Mouse (Mus musculus) kidney, postnatal 0 days (tissue): ENCODE measurements around the gene Pcsk1. TPM values are rescaled to one million over a fixed set of nuclear protein-coding genes. Genes with fewer than 3 reads are reported as not detected.

Experiments
- ATAC-seq: fragments of 200-750 bp; cut with Nextera tagmentation; replicated peaks from 2 replicates; pipeline ENCODE4 v1.8.0; 2017; ENCODE audit warnings: low read depth, moderate number of reproducible peaks, moderate TSS enrichment, moderate library complexity; ENCODE audit not compliant: low FRiP score
- DNase-seq: peaks from one replicate; pipeline ENCODE4 v3.0.0-alpha.2; 2016; ENCODE audit warnings: low spot score
- H3K27ac ChIP-seq: fragments of 300-500 bp; sonication (generic); 2 replicates; pipeline ENCODE4 v1.5.1; 2014; ENCODE audit warnings: mild to moderate bottlenecking
- H3K27me3 ChIP-seq: fragments of 300-500 bp; sonication (generic); 2 replicates; pipeline ENCODE4 v1.6.1; 2014; ENCODE audit warnings: low read length, mixed read lengths; ENCODE audit not compliant: insufficient read depth
- H3K36me3 ChIP-seq: fragments of 300-500 bp; sonication (generic); 2 replicates; pipeline ENCODE4 v1.6.1; 2014; ENCODE audit warnings: low read length, mixed read lengths; ENCODE audit not compliant: insufficient read depth
- H3K4me1 ChIP-seq: fragments of 300-500 bp; sonication (generic); replicated peaks from 2 replicates; pipeline ENCODE4 v1.6.1; 2014; ENCODE audit warnings: antibody characterized with exemption, low read length, mixed read lengths; ENCODE audit not compliant: insufficient read depth
- H3K4me2 ChIP-seq: fragments of 300-500 bp; sonication (generic); 2 replicates; pipeline ENCODE4 v1.6.1; 2014; ENCODE audit warnings: mild to moderate bottlenecking, low read length, moderate library complexity, mixed read lengths
- H3K4me3 ChIP-seq: fragments of 300-500 bp; sonication (generic); replicated peaks from 2 replicates; pipeline ENCODE4 v1.5.1; 2014; ENCODE audit warnings: low read depth, low read length
- H3K9ac ChIP-seq: fragments of 300-500 bp; sonication (generic); 2 replicates; pipeline ENCODE4 v1.6.1; 2014; ENCODE audit warnings: low read depth, low read length
- H3K9me3 ChIP-seq: fragments of 300-500 bp; sonication (generic); replicated peaks from 2 replicates; pipeline ENCODE4 v1.6.1; 2016; ENCODE audit warnings: low read length, inconsistent platforms, mixed read lengths
- CTCF ChIP-seq: IDR thresholded peaks from 2 replicates; pipeline ENCODE4 v1.5.1; 2016; ENCODE audit warnings: antibody characterized with exemption, low read depth, mild to moderate bottlenecking, moderate library complexity
- WGBS: fragments of 180-500 bp; shearing (Covaris S2); extraction: QIAGEN DNeasy Blood & Tissue Kit; methylation state at CpG from one replicate; pipeline ENCODE4 v1.1.7; 2014; 5-methylcytosine and 5-hydroxymethylcytosine counted together
- polyA plus RNA-seq: library from polyadenylated mRNA; unstranded; fragments of >200 nt; fragmentation: Nextera tagmentation; extraction: Ambion mirVana; gene quantifications from 2 replicates; pipeline ENCODE4 v1.2.1, GENCODE M21; 2015

The Pcsk1 gene
- polyA plus RNA-seq, 1 experiment from 2014 or later, result not detected

- no peaks in the 10 kb centered on the region for H3K36me3 ChIP-seq
- H3K27ac ChIP-seq, result no peak overlapping the region
- DNase-seq (no peak), ATAC-seq (no peak)
- no peak overlapping the region for H3K9ac ChIP-seq
- no peak for TF ChIP-seq CTCF
- H3K4me2 ChIP-seq, result no peak overlapping the region
- no peaks in the 10 kb centered on the region for H3K4me1 ChIP-seq
- H3K4me3 ChIP-seq, result no peak overlapping the region
- peaks cover under 1% of the 10 kb centered on the region; the same call in 1 of the 2 replicates for H3K27me3 ChIP-seq
- no peaks in the 10 kb centered on the region for H3K9me3 ChIP-seq
Measured at GRCm38 (mm10) chr13:75095487-75095886, 5.9 kb downstream of the Pcsk1 start.

DNA sequence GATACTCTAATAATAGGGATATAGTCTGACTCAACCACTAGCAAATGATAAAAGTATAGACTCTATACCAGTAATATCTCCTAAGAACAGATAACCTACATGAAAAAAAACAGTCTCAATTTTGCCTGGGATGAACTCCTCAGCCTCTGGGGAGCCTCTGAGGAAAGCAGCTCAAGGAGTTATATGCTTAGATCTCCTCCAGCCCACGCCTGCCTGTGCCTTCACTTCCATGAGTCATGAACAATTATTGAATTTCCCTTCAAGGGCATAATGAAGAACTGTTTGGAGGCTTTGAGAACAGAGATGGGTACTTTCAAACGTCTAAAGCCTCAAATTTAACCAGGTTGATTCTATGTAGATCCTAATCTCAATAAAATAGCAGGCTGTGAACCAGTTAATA is 23.5 kb downstream of the Pcsk1 start:
- Histone ChIP-seq H3K4me1 (no peaks in the 10 kb centered on the region), H3K27ac (no peak overlapping the region), H3K4me2 (no peak overlapping the region), H3K27me3 (no peaks in the 10 kb centered on the region), H3K36me3 (no peaks in the 10 kb centered on the region), H3K4me3 (no peak overlapping the region), H3K9me3 (no peaks in the 10 kb centered on the region), H3K9ac (no peak overlapping the region)
- TF ChIP-seq CTCF, result no peak
- 49% methylated on average over 2 of the region's 2 CpGs for WGBS
- no peak for ATAC-seq
- no peak for DNase-seq

DNA sequence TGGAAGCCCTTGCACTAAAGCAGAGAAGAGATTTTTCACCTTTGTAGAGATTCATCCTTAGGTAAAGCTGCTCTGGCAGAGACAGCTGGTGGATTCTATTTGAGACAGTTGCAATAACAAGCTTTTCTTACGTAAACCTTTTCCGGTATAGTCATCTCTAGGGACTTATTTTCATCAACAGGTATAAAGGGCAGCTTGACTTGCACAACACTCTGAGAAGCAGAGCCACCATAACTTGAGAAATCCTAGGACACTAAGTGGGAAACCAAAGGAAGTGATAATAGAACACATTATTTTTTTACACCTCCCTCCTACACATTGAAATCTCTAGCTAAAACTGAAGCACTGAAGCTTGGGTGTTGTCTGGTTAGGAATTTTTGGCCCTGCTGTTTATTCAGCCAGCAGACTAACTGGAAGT is 24.4 kb downstream of the Pcsk1 start:
- Histone ChIP-seq H3K9ac (no peak overlapping the region), H3K27ac (no peak overlapping the region), H3K9me3 (no peaks in the 10 kb centered on the region), H3K4me2 (no peak overlapping the region), H3K4me1 (no peaks in the 10 kb centered on the region), H3K36me3 (no peaks in the 10 kb centered on the region), H3K4me3 (no peak overlapping the region), H3K27me3 (no peaks in the 10 kb centered on the region)
- TF ChIP-seq CTCF, result no peak
- 87% methylated on average over 2 of the region's 2 CpGs for WGBS
- no peak for ATAC-seq
- no peak for DNase-seq

DNA sequence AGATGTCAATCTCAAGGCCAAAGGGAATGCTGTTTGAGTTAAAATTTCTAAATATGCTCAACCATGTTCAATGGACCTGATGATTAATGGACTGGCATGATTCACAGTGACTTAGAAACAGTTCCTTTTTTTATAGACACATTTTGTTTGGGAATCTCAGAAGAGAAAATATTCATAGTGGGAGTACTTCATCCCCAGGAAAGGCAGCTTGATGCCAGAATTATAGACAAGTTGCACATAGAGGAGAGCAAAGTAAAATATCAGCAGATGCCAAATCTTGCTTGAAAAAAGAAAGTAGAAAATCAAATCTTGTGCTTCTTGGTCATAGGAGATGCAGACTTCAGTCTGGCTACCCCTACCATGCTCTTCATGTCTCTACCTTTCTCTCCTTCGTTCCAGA is 25.2 kb downstream of the Pcsk1 start:
- Histone ChIP-seq H3K9me3 (no peaks in the 10 kb centered on the region), H3K27me3 (no peaks in the 10 kb centered on the region), H3K27ac (no peak overlapping the region), H3K9ac (no peak overlapping the region), H3K4me2 (no peak overlapping the region), H3K4me3 (no peak overlapping the region), H3K4me1 (no peaks in the 10 kb centered on the region), H3K36me3 (no peaks in the 10 kb centered on the region)
- WGBS, result 77% methylated on average over 1 of the region's 1 CpGs
- DNase-seq (no peak), ATAC-seq (no peak)
- TF ChIP-seq CTCF, result no peak

- Histone ChIP-seq H3K4me2 (no peak overlapping the region), H3K9ac (no peak overlapping the region), H3K4me1 (no peaks in the 10 kb centered on the region), H3K27me3 (no peaks in the 10 kb centered on the region), H3K9me3 (no peaks in the 10 kb centered on the region), H3K4me3 (no peak overlapping the region), H3K27ac (no peak overlapping the region), H3K36me3 (no peaks in the 10 kb centered on the region)
- no peak for ATAC-seq
- no peak for DNase-seq
- TF ChIP-seq CTCF, result no peak
Measured at GRCm38 (mm10) chr13:75135833-75136232, 46.2 kb downstream of the Pcsk1 start.

- 25% methylated on average over 1 of the region's 1 CpGs for WGBS
- ATAC-seq, result no peak
Measured at GRCm38 (mm10) chr13:75160661-75161060, 71.0 kb downstream of the Pcsk1 start.

DNA sequence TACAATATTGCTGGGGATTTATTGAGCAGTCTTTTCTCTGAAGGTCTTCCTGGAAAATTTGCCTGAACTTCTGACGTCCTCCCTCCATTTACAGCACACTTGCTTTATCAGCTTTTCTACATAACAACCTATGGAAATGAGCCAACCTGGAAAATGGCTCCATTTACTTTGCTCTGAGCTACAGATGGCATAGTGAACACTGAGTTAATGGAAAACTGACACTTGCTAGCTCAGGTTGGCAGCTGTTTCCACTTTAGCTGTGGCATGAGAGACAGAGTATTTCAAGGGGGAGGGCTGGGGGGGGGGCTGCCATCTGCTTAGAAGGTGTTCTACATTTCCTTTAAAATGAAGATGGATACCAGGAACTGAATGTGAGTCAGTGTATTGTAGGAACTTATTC is 73.8 kb downstream of the Pcsk1 start:
- Histone ChIP-seq H3K36me3 (no peaks in the 10 kb centered on the region), H3K27ac (no peak overlapping the region), H3K4me3 (no peak overlapping the region), H3K9me3 (no peaks in the 10 kb centered on the region), H3K27me3 (no peaks in the 10 kb centered on the region), H3K9ac (no peak overlapping the region), H3K4me2 (no peak overlapping the region), H3K4me1 (no peaks in the 10 kb centered on the region)
- no peak for TF ChIP-seq CTCF
- WGBS, result 56% methylated on average over 1 of the region's 1 CpGs
- DNase-seq (no peak), ATAC-seq (no peak)

More at GRCm38 (mm10) chr13:75160661-75161060, 71.0 kb downstream of the Pcsk1 start:
- no peak overlapping the region for H3K27ac ChIP-seq
- no peaks in the 10 kb centered on the region for H3K36me3 ChIP-seq
- H3K27me3 ChIP-seq, result no peaks in the 10 kb centered on the region
- no peaks in the 10 kb centered on the region for H3K4me1 ChIP-seq
- H3K4me2 ChIP-seq, result no peak overlapping the region
- no peak for DNase-seq
- H3K4me3 ChIP-seq, result no peak overlapping the region
- TF ChIP-seq CTCF, result no peak
- no peaks in the 10 kb centered on the region for H3K9me3 ChIP-seq
- no peak overlapping the region for H3K9ac ChIP-seq
